Mouse (Mus musculus) embryonic facial prominence, embryonic 14.5 days (tissue): ENCODE results near the gene Klhl33. TPM values are rescaled to one million over a fixed set of nuclear protein-coding genes. Genes with fewer than 3 reads are reported as not detected.

ENCODE experiments used
- ATAC-seq: fragments of 200-750 bp; cut with Nextera tagmentation; 2 replicates; pipeline ENCODE4 v1.8.0; 2017; ENCODE audit warnings: low read depth, moderate number of reproducible peaks, moderate TSS enrichment
- DNase-seq: peaks from one replicate; pipeline ENCODE4 v3.0.0-alpha.2; 2015; ENCODE audit warnings: low spot score
- H3K27ac ChIP-seq: fragments of 300-500 bp; sonication (generic); replicated peaks from 2 replicates; pipeline ENCODE4 v1.5.1; 2014; ENCODE audit warnings: low read depth, mild to moderate bottlenecking, low read length, moderate library complexity
- H3K27me3 ChIP-seq: fragments of 300-500 bp; sonication (generic); replicated peaks from 2 replicates; pipeline ENCODE4 v1.6.1; 2014; ENCODE audit warnings: low read length; ENCODE audit not compliant: control insufficient read depth, insufficient read depth
- H3K36me3 ChIP-seq: fragments of 300-500 bp; sonication (generic); 2 replicates; pipeline ENCODE4 v1.6.1; 2014; ENCODE audit warnings: low read length, mixed read lengths; ENCODE audit not compliant: control insufficient read depth, insufficient read depth
- H3K4me1 ChIP-seq: fragments of 300-500 bp; sonication (generic); 2 replicates; pipeline ENCODE4 v1.6.1; 2014; ENCODE audit warnings: antibody characterized with exemption, low read length; ENCODE audit not compliant: control insufficient read depth, insufficient read depth
- H3K4me2 ChIP-seq: fragments of 300-500 bp; sonication (generic); 2 replicates; pipeline ENCODE4 v1.6.1; 2014; ENCODE audit warnings: low read depth, mild to moderate bottlenecking, low read length, moderate library complexity, mixed read lengths
- H3K4me3 ChIP-seq: fragments of 300-500 bp; sonication (generic); 2 replicates; pipeline ENCODE4 v1.5.1; 2014; ENCODE audit warnings: low read depth, mild to moderate bottlenecking, low read length
- H3K9ac ChIP-seq: fragments of 300-500 bp; sonication (generic); 2 replicates; pipeline ENCODE4 v1.6.1; 2014; ENCODE audit warnings: low read depth, mild to moderate bottlenecking, low read length, moderate library complexity, mixed read lengths
- H3K9me3 ChIP-seq: fragments of 300-500 bp; sonication (generic); 2 replicates; pipeline ENCODE4 v1.6.1; 2016; ENCODE audit warnings: low read length; ENCODE audit not compliant: control insufficient read depth
- WGBS: fragments of 180-500 bp; shearing (Covaris S2); extraction: QIAGEN DNeasy Blood & Tissue Kit; methylation state at CpG from one replicate; pipeline ENCODE4 v1.1.7; 2014; 5-methylcytosine and 5-hydroxymethylcytosine counted together
- polyA plus RNA-seq: library from polyadenylated mRNA; unstranded; fragments of >200 nt; fragmentation: Nextera tagmentation; extraction: Ambion mirVana; gene quantifications from 2 replicates; pipeline ENCODE4 v1.2.1, GENCODE M21; 2014

Gene Klhl33
- polyA plus RNA-seq, 1 experiment from 2014 or later, result 0.21 TPM

DNA sequence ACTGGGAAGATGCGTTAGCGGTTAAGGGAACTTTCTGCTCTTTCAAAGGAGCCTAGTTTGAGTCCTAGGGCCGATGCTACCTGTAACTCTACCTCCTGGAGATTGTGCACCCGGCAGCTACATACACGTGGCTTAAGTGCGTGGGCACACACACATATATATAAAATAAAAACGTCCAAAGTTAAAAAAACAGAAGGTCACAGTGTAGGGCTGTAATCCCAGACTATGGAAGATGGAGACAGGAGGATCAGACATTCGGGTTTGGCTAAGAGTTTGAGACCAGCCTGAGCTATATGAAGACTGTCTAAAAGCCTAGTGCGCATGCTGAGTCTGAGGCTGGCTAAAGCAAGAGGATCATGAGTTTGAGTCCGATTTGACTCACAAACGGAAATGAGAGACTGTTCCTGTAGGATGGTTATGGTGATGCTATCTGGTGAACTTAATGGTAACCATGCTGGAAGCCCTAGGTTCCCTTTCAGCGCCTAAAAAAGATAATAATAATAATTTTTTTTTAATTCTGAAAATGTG lies 34.2 kb upstream of the Klhl33 start:
- peak overlapping the region; percentile 83 for H3K4me3 ChIP-seq
- peaks cover 29% of the 10 kb centered on the region for H3K36me3 ChIP-seq
- H3K9ac ChIP-seq, result peak overlapping the region; percentile 69
- H3K4me1 ChIP-seq, result 0 out of 2 replicates have a peak, but pooled peaks cover 5% of the 10 kb centered on the region
- H3K9me3 ChIP-seq, result no peaks in the 10 kb centered on the region
- ATAC-seq (no peak), DNase-seq (no peak)
- peak overlapping the region; percentile 92 for H3K27ac ChIP-seq
- H3K4me2 ChIP-seq, result peak overlapping the region; percentile 71
- no peaks in the 10 kb centered on the region for H3K27me3 ChIP-seq
- WGBS, result 10% methylated on average over 12 of the region's 12 CpGs

GRCm38 (mm10) chr14:50930754-50931492 lies 33.6 kb upstream of the Klhl33 start, which contains the start of the genes Pip4p1 and Pnp:
TSS of gene Pip4p1 (minus strand) at chr14:50930856.
TSS of gene Pnp (plus strand) at chr14:50931082.
- H3K27me3 ChIP-seq, result no peaks in the 10 kb centered on the region
- under 1% methylated on average over 42 of the region's 68 CpGs for WGBS

DNA sequence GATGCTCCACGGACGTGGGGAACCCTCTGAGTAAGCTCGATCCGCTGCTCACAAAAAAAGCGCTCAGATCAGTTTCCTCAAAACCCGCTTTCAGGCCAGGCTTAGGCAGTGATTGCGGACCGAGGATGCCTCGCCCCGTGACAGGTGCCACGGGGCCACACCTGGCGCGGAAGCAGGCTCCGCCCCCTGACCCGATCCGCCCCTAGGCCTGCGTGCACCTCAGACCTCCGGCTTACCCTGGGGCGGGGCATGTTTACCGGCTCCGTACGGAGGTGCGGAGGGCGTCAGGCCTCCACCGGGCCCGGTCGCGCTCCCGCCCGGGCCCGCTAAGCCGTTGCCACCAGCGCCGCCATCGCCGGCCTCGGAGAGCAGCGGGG lies 33.1 kb upstream of the Klhl33 start:
- ATAC-seq (peak; percentile 20), DNase-seq (peak; percentile 30)
- Histone ChIP-seq H3K4me2 (peak overlapping the region; percentile 82), H3K4me3 (peak overlapping the region; percentile 83), H3K4me1 (0 out of 2 replicates have a peak, but pooled peaks cover 10% of the 10 kb centered on the region), H3K9me3 (no peaks in the 10 kb centered on the region), H3K27me3 (no peaks in the 10 kb centered on the region), H3K36me3 (peaks cover 35% of the 10 kb centered on the region), H3K9ac (peak overlapping the region; percentile 96), H3K27ac (peak overlapping the region; percentile 84)
- 1% methylated on average over 28 of the region's 38 CpGs for WGBS

More at GRCm38 (mm10) chr14:50930754-50931492, 33.6 kb upstream of the Klhl33 start, which contains the start of the genes Pip4p1 and Pnp:
- Histone ChIP-seq H3K4me2 (peak within 1 kb of the TSS; percentile 82), H3K27ac (peak within 1 kb of the TSS; percentile 92), H3K4me1 (0 out of 2 replicates have a peak, but pooled peaks cover 8% of the 10 kb centered on the region), H3K36me3 (peaks cover 35% of the 10 kb centered on the region), H3K9me3 (no peaks in the 10 kb centered on the region), H3K9ac (peak within 1 kb of the TSS; percentile 96), H3K4me3 (peak within 1 kb of the TSS; percentile 83)
- peak; percentile 100 for ATAC-seq
- DNase-seq, result peak; percentile 100

- ATAC-seq, result no peak
- Histone ChIP-seq H3K4me3 (peak overlapping the region; percentile 83), H3K4me2 (peak overlapping the region; percentile 82), H3K9me3 (no peaks in the 10 kb centered on the region), H3K27ac (peak overlapping the region; percentile 84), H3K36me3 (peaks cover 35% of the 10 kb centered on the region), H3K4me1 (0 out of 2 replicates have a peak, but pooled peaks cover 10% of the 10 kb centered on the region), H3K27me3 (no peaks in the 10 kb centered on the region), H3K9ac (peak overlapping the region; percentile 96)
- DNase-seq, result no peak
- WGBS, result 18% methylated on average over 10 of the region's 10 CpGs
Measured at GRCm38 (mm10) chr14:50929951-50930350, 32.6 kb upstream of the Klhl33 start.

GRCm38 (mm10) chr14:50927366-50927765 lies 30.1 kb upstream of the Klhl33 start:
- WGBS, result 53% methylated on average over 3 of the region's 3 CpGs
- Histone ChIP-seq H3K27me3 (no peaks in the 10 kb centered on the region), H3K4me1 (0 out of 2 replicates have a peak, but pooled peaks cover 16% of the 10 kb centered on the region), H3K36me3 (peaks cover 35% of the 10 kb centered on the region), H3K4me2 (no peak overlapping the region), H3K9ac (no peak overlapping the region), H3K27ac (no peak overlapping the region), H3K4me3 (no peak overlapping the region), H3K9me3 (no peaks in the 10 kb centered on the region)
- ATAC-seq (no peak), DNase-seq (no peak)

GRCm38 (mm10) chr14:50925111-50925920 lies 28.0 kb upstream of the Klhl33 start:
- 0 out of 2 replicates have a peak, but pooled peaks cover 16% of the 10 kb centered on the region for H3K4me1 ChIP-seq
- H3K9me3 ChIP-seq, result no peaks in the 10 kb centered on the region
- H3K36me3 ChIP-seq, result peaks cover 35% of the 10 kb centered on the region
- H3K4me3 ChIP-seq, result peak overlapping the region; percentile 71
- peak overlapping the region; percentile 88 for H3K4me2 ChIP-seq
- WGBS, result 1% methylated on average over 38 of the region's 38 CpGs
- H3K27ac ChIP-seq, result peak overlapping the region; percentile 95
- peak overlapping the region; percentile 86 for H3K9ac ChIP-seq
- H3K27me3 ChIP-seq, result no peaks in the 10 kb centered on the region
- ATAC-seq (peak; percentile 35), DNase-seq (no peak)

- H3K36me3 ChIP-seq, result peaks cover 40% of the 10 kb centered on the region
- WGBS, result under 1% methylated on average over 41 of the region's 57 CpGs
- H3K27ac ChIP-seq, result peak within 1 kb of the TSS; percentile 95
- H3K4me2 ChIP-seq, result peak within 1 kb of the TSS; percentile 88
- H3K27me3 ChIP-seq, result no peaks in the 10 kb centered on the region
- H3K9me3 ChIP-seq, result no peaks in the 10 kb centered on the region
- H3K4me3 ChIP-seq, result peak within 1 kb of the TSS; percentile 71
- peak; percentile 94 for ATAC-seq
- DNase-seq, result peak; percentile 98
- H3K4me1 ChIP-seq, result 0 out of 2 replicates have a peak, but pooled peaks cover 11% of the 10 kb centered on the region
- H3K9ac ChIP-seq, result peak within 1 kb of the TSS; percentile 86
Measured at GRCm38 (mm10) chr14:50924281-50925064, 27.2 kb upstream of the Klhl33 start, which contains the start of the genes Osgep and Apex1. TSS of gene Osgep (minus strand) at chr14:50924893. TSS of gene Apex1 (plus strand) at chr14:50924968.
